In the genomic region with DNA sequence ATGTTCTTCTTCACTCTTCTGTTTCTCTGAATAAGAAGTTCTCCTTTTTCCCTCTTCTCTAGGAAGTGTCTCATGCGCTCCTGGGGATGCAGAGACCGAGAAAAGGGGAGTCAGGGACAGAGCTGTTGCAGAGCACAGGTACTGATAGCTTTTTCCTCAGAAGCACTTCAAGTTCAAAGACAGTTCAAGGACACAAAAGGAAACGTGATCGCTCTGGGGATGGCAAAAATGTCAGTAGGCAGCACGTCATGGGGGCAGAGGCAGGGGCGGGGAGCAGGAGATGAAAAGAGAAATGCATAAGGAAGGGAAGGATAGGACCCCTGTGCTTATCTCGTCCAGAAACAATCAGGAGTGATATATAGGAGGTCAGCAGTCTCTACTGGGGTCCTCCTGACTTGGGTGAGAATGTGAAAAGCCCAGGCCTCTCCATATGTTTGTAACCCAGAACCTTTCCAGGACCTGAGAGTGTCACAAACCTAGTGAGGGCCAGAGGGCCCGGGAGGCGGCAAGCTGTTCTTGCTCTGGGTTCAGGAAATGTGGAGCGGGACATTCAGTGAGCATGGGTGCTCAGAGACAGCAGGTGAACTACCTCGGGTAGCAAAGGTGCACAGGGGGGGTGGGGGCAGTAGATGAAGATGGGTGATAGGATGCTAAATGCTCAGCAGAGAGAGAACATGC, we compare ENCODE assay signal across 10 mouse cellular contexts. TPM values are rescaled to one million over a fixed set of nuclear protein-coding genes. Genes with fewer than 3 reads are reported as not detected.
A peak's percentile ranks its signal among the peaks of the same experiment; 100 is the strongest.
DNase-seq lines count a peak whose midpoint lies in the region; ATAC-seq and TF ChIP-seq lines count a peak whose summit lies in the region.
"Had no signal": no experiment of that assay in that cellular context is flagged by ENCODE, and none has a peak within 500 bp of the region (broad histone marks: within the 10 kb centered on the region; RNA-seq: fewer than 3 reads in every experiment).

No protein-coding gene starts in this region.

- intact Hi-C loops in left cerebral cortex, postnatal 4 days (cut with DNase I), result no loop called here

- no peaks in the 10 kb centered on the region for H3K4me1 ChIP-seq in liver, embryonic 11.5 days (replicated peaks; ENCODE audit: control insufficient read depth, insufficient read depth, low read length)
- H3K4me1 ChIP-seq in liver, postnatal 0 days (ENCODE audit: insufficient read depth), result no peaks in the 10 kb centered on the region
- no peaks in the 10 kb centered on the region for H3K4me1 ChIP-seq in forebrain, postnatal 0 days (ENCODE audit: insufficient read depth)
- peaks cover 6% of the 10 kb centered on the region; the same call in 1 of the 2 replicates for H3K4me1 ChIP-seq in midbrain, embryonic 16.5 days (ENCODE audit: control insufficient read depth, insufficient read depth, low read length)

- no peak overlapping the region for H3K9ac ChIP-seq in liver, embryonic 11.5 days (ENCODE audit: low read depth, low read length)
- no peak overlapping the region for H3K9ac ChIP-seq in liver, postnatal 0 days (replicated peaks)
- no peak overlapping the region for H3K9ac ChIP-seq in forebrain, postnatal 0 days
- peak overlapping the region; percentile 28; the same call in 1 of the 2 replicates for H3K9ac ChIP-seq in midbrain, embryonic 16.5 days (ENCODE audit: low read depth, low read length)

- peak; percentile 24 for DNase-seq in adrenal gland, postnatal 14 days
- DNase-seq in adrenal gland, postnatal 36 days, result no peak
- no peak for DNase-seq in liver, embryonic 11.5 days (ENCODE audit: low spot score)
- no peak for DNase-seq in liver, postnatal 0 days
- no peak for DNase-seq in forebrain, postnatal 0 days
- DNase-seq in right cerebral cortex, adult 2 months (ENCODE audit: low spot score in 2 of 2), result no peak
- no peak for DNase-seq in left cerebral cortex, postnatal 4 days

- no peak overlapping the region for H3K27ac ChIP-seq in liver, embryonic 11.5 days (ENCODE audit: low read depth, low read length)
- H3K27ac ChIP-seq in liver, postnatal 0 days (ENCODE audit: low read depth), result no peak overlapping the region
- H3K27ac ChIP-seq in forebrain, postnatal 0 days (ENCODE audit: low read depth, low read length), result no peak overlapping the region
- no peak overlapping the region for H3K27ac ChIP-seq in midbrain, embryonic 16.5 days (ENCODE audit: low read length)
- H3K27ac ChIP-seq: kidney, postnatal 0 days; stomach, postnatal 0 days had no signal

- no peaks in the 10 kb centered on the region for H3K9me3 ChIP-seq in liver, embryonic 11.5 days (ENCODE audit: control insufficient read depth, low read length)
- no peaks in the 10 kb centered on the region for H3K9me3 ChIP-seq in liver, postnatal 0 days (ENCODE audit: low read length)
- H3K9me3 ChIP-seq in forebrain, postnatal 0 days (ENCODE audit: low read length), result no peaks in the 10 kb centered on the region
- no peaks in the 10 kb centered on the region for H3K9me3 ChIP-seq in midbrain, embryonic 16.5 days (replicated peaks; ENCODE audit: control insufficient read depth, low read length, poor library complexity, severe bottlenecking)

- no peaks in the 10 kb centered on the region for H3K36me3 ChIP-seq in liver, embryonic 11.5 days (ENCODE audit: control insufficient read depth, insufficient read depth, low read length)
- no peaks in the 10 kb centered on the region for H3K36me3 ChIP-seq in liver, postnatal 0 days (replicated peaks; ENCODE audit: insufficient read depth, low read length)
- no peaks in the 10 kb centered on the region for H3K36me3 ChIP-seq in forebrain, postnatal 0 days (ENCODE audit: insufficient read depth)
- H3K36me3 ChIP-seq in midbrain, embryonic 16.5 days (ENCODE audit: control insufficient read depth, insufficient read depth, low read length), result no peaks in the 10 kb centered on the region

- no peak for TF ChIP-seq CTCF in liver, postnatal 0 days (IDR thresholded peaks at IDR 0.05; ENCODE audit: low read depth)
- TF ChIP-seq CTCF in forebrain, postnatal 0 days (IDR thresholded peaks at IDR 0.05; ENCODE audit: low read depth), result no peak

- H3K4me2 ChIP-seq in liver, embryonic 11.5 days, result no peak overlapping the region
- no peak overlapping the region for H3K4me2 ChIP-seq in liver, postnatal 0 days (ENCODE audit: low read depth, low read length)
- H3K4me2 ChIP-seq in forebrain, postnatal 0 days (ENCODE audit: low read depth), result peak overlapping the region; percentile 23
- peak overlapping the region; percentile 51 for H3K4me2 ChIP-seq in midbrain, embryonic 16.5 days (ENCODE audit: low read length)

- no peaks in the 10 kb centered on the region for H3K27me3 ChIP-seq in liver, embryonic 11.5 days (replicated peaks; ENCODE audit: control insufficient read depth, insufficient read depth, low read length)
- H3K27me3 ChIP-seq in liver, postnatal 0 days (ENCODE audit: insufficient read depth, low read length), result no peaks in the 10 kb centered on the region
- no peaks in the 10 kb centered on the region for H3K27me3 ChIP-seq in forebrain, postnatal 0 days (ENCODE audit: insufficient read depth, low read length)
- H3K27me3 ChIP-seq in midbrain, embryonic 16.5 days (ENCODE audit: control insufficient read depth, insufficient read depth, low read depth, low read length), result no peaks in the 10 kb centered on the region

- 36% methylated on average over 11 of the region's 11 CpGs for whole genome bisulfite sequencing in liver, embryonic 11.5 days
- 40% methylated on average over 11 of the region's 11 CpGs for WGBS in liver, postnatal 0 days (ENCODE audit: insufficient replicate concordance)
- WGBS in forebrain, postnatal 0 days, result 41% methylated on average over 11 of the region's 11 CpGs
- 43% methylated on average over 11 of the region's 11 CpGs for WGBS in midbrain, embryonic 16.5 days

- no peak overlapping the region for H3K4me3 ChIP-seq in liver, embryonic 11.5 days (ENCODE audit: low read depth, low read length)
- no peak overlapping the region for H3K4me3 ChIP-seq in liver, postnatal 0 days (ENCODE audit: low read depth, low read length)
- no peak overlapping the region for H3K4me3 ChIP-seq in forebrain, postnatal 0 days (ENCODE audit: low read depth, low read length)
- peak overlapping the region; percentile 16; the same call in 1 of the 2 replicates for H3K4me3 ChIP-seq in midbrain, embryonic 16.5 days (ENCODE audit: low read depth, low read length)

- peak; percentile 10; the same call in 1 of the 2 replicates for ATAC-seq in liver, embryonic 11.5 days (replicated peaks; ENCODE audit: low FRiP score)
- ATAC-seq in liver, postnatal 0 days, result no peak
- no peak for ATAC-seq in forebrain, postnatal 0 days
- ATAC-seq in midbrain, embryonic 16.5 days, result peak; percentile 57; the same call in 1 of the 2 replicates

- TF ChIP-seq EP300 in liver, postnatal 0 days (IDR thresholded peaks at IDR 0.05; ENCODE audit: low read depth), result no peak

RNA-seq across cellular contexts. Expression of a gene that starts 0.5 kb away (rescaled TPM):
- total RNA-seq in adrenal gland, postnatal 14 days (2021), result 0.38 TPM in 1 of 2 replicates, not detected in the other
- total RNA-seq in adrenal gland, postnatal 36 days (2021), result under 1 TPM; 0.30 to 0.53 TPM
- polyA plus RNA-seq in liver, embryonic 11.5 days (2014; fragmentation: Nextera tagmentation; extraction: Ambion mirVana), result not detected in 2 replicates
- not detected in 2 replicates for polyA plus RNA-seq in liver, postnatal 0 days (2015; fragmentation: Nextera tagmentation; extraction: Ambion mirVana)
- 2.3 and 2.7 TPM in 2 replicates for total RNA-seq in forebrain, postnatal 0 days (2014; rRNA removed)
- 2.9 and 3.9 TPM in 2 replicates for polyA plus RNA-seq in forebrain, postnatal 0 days (2015; fragmentation: Nextera tagmentation; extraction: Ambion mirVana)
- polyA plus RNA-seq in midbrain, embryonic 16.5 days (2015; fragmentation: Nextera tagmentation; extraction: Ambion mirVana), result 1.8 and 2.3 TPM in 2 replicates
- total RNA-seq in left cerebral cortex, postnatal 4 days (2021), result 1 to 10 TPM; 1.0 to 1.1 TPM

RNA-seq across cellular contexts. Expression of a gene that starts 48.6 kb away (rescaled TPM):
- 5.7 and 16.0 TPM in 2 replicates for total RNA-seq in adrenal gland, postnatal 14 days (2021)
- 1 to 10 TPM; 3.5 to 4.7 TPM for total RNA-seq in adrenal gland, postnatal 36 days (2021)
- 4.5 and 5.9 TPM in 2 replicates for polyA plus RNA-seq in liver, embryonic 11.5 days (2014; fragmentation: Nextera tagmentation; extraction: Ambion mirVana)
- polyA plus RNA-seq in liver, postnatal 0 days (2015; fragmentation: Nextera tagmentation; extraction: Ambion mirVana), result 8.5 and 9.8 TPM in 2 replicates
- 2.8 and 3.1 TPM in 2 replicates for total RNA-seq in forebrain, postnatal 0 days (2014; rRNA removed)
- 1.2 TPM in 2 replicates for polyA plus RNA-seq in forebrain, postnatal 0 days (2015; fragmentation: Nextera tagmentation; extraction: Ambion mirVana)
- polyA plus RNA-seq in midbrain, embryonic 16.5 days (2015; fragmentation: Nextera tagmentation; extraction: Ambion mirVana), result 0.84 and 0.96 TPM in 2 replicates
- total RNA-seq in left cerebral cortex, postnatal 4 days (2021), result 1 to 10 TPM; 1.6 TPM

Comparison
In these comparisons a context has a peak if more than half of its experiments do, and no peak if none do; other contexts are left out.
1. ATAC-seq: peak in liver, embryonic 11.5 days (single experiment) and midbrain, embryonic 16.5 days (single experiment); none in liver, postnatal 0 days (single experiment) and forebrain, postnatal 0 days (single experiment).
2. H3K4me2 ChIP-seq: peak in forebrain, postnatal 0 days (single experiment) and midbrain, embryonic 16.5 days (single experiment); none in liver, embryonic 11.5 days (single experiment) and liver, postnatal 0 days (single experiment).